Mouse (Mus musculus) olfactory bulb, adult 2 months (tissue): ENCODE results near the gene BC004004.

Experiments
- CTCF ChIP-seq: fragments of 200-500 bp; IDR thresholded peaks from 2 replicates; pipeline ENCODE4 v1.5.1; 2012; ENCODE audit warnings: low read depth, mild to moderate bottlenecking, low read length, moderate library complexity; ENCODE audit not compliant: insufficient read depth
- POLR2A ChIP-seq: fragments of 200-500 bp; IDR thresholded peaks from 2 replicates; pipeline ENCODE4 v1.6.1; 2012; ENCODE audit warnings: mild to moderate bottlenecking, low read depth, low read length, moderate library complexity; ENCODE audit not compliant: insufficient read depth

- no peak for TF ChIP-seq CTCF
- no peak for TF ChIP-seq POLR2A
Observed at GRCm38 (mm10) chr17:29263417-29263816, 5.2 kb upstream of the BC004004 start.
